Mouse (Mus musculus): ENCODE measurements at regions not wholly inside any gene's neighbourhood (a gene's known extent, or its start where the extent isn't known, plus 50 kb on each side); places are given as distances from the start of the nearest gene placed in this dataset.
A peak's percentile ranks its signal among the peaks of the same experiment; 100 is the strongest.

DNA sequence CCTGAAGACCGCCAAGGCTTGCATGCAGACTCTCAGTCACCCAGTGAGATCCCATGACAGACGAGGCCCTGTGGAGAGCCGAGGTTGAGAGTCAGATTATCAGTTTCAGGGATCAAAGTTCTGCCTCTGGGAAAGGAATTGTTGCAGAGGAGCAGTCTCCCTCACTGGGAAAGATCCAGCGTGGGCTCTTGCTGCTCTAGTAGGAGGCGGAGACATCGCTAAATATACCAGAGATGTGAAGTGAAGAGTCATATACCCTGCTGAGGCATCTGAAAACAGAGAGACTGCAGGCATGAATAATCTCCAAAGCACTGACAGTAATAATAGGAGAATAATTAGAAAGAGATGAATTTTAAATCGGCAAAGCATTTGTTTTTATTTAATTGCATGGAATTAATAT is 106.6 kb upstream of the Auts2 start:
- DNase-seq (ENCODE audit: low spot score): no peak

DNA sequence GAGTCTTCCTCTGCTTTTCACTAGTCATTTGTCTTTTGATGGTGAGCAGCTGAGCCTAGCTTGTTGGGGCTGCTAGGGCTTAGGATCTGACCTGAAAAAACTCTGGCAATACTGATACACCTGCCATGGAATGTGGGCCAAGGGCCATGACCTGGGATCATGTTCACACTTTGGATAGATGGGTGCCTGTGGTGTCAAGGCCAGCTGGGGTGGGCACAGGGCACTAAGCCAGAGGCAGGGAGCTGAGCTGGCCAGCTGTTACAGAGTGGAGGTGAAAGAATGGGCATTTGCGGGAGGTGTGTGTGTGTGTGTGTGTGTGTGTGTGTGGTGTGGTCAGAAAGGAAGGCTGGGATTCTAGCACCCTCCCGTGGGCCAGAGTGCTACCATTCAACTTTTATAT is 105.6 kb upstream of the Auts2 start:
- no peak for DNase-seq (ENCODE audit: low spot score)

DNA sequence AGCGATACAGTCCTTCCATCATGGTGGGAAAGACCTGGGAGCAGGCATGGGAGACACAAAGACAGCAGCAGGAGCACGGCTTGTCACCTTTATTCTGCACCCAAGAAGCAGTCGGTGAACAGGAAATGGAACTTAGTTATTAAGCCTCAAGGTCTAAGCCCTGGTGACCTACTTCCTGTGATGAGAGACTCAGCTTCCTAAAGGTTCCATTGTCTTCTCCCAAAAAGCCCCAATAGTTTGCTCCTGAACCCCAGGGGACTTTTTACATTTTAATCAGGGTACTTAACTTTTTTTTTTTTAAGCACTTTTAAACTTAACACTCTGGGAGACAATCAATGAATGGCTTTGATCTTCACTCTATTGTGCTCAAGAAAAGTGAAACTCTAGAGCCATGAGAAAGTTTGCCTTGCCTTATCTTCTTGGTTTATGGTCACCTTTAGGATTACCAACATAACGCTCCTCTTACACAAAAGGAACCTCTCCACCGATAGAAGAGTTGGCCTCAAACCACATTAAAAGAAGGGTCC is 101.6 kb upstream of the Auts2 start:
- DNase-seq (ENCODE audit: low spot score): no peak

DNA sequence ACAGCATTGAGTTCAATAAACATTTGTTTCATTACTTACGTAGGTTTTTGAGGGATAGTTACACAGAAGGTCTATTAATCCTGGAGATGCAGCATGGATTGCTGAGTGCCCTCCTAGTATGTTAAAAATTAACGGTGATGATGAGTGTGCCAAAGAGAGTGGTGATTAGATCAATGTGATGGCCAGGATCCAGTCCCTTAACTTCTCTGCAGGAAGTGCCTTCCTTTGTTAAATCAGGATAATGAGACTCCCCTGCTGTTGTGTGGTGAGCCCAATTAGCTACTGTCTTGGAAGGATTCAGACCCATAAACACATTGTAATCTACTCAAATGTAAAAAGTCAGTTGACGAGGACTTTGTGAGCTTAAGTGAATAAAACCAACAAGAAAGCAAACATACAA is 100.1 kb upstream of the Auts2 start:
- no peak for DNase-seq (ENCODE audit: low spot score)

DNA sequence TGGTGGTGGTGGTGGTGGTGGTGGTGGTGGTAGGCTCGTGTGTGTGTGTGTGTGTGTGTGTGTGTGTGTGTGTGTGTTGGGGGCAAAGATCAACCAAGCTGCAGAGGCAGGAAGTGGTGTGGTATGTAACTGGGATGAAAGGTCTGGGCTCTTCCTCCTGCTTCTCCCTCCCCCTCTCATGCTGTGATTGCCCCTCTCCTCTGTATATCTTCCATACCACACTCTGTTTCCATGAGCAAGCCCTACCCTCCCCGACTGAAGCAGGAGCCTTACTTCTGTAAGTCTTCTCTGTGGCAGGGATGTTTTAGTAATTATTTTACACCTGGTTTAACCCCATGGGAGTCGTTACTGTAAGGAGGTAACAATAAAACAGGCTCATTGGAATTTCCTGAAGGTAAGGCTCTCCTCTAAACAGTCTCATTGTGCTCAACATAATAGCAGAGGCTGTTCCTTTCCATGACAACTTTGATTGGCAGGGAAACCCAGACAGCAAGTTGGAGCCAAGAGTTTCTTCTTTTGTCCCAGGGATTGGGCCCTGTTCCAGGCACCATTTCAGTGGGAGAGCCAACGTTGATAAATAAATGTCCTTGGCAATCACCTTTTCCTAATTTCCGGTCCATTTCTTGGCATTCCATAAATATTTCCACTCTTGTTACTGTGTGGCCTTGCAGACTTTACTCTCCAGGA is 90.2 kb upstream of the Auts2 start:
- DNase-seq (ENCODE audit: low spot score): no peak

DNA sequence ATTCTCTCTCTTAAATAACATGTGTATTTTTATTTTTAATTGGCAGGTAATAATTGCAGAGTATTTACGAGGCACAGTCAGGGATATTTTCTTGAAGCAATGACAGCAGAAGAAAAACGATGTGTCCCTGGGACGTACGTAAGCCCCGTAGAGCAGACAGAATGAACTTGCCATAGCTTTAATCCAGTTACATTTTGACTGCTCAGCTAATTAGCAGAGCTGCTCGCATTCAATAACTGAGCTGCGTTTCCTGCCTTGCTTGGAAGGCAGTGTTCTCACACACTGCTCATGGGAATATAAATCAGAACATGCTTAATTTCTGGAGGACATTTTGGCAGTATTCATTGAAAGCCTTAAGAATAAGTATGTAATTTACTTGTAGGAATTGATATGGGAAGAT is 78.6 kb upstream of the Auts2 start:
- DNase-seq (ENCODE audit: low spot score): no peak

DNA sequence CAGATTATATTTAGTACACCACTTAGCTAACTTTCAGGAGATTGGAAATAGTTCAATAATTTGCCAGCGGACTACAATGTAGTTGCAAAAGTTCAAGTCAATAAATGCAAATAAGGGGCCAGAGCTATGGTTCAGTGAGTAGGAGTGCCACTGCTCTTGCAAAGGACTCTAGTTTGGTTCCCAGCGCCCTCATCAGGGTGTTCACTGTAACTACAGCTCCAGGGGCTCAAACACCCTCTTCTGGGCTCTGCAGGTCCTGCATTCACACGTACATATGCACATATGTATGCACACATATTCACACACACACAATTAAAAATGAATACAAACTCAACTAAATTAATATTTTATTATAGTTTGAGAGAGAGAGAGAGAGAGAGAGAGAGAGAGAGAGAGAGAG is 74.1 kb upstream of the Auts2 start:
- no peak for DNase-seq (ENCODE audit: low spot score)

DNA sequence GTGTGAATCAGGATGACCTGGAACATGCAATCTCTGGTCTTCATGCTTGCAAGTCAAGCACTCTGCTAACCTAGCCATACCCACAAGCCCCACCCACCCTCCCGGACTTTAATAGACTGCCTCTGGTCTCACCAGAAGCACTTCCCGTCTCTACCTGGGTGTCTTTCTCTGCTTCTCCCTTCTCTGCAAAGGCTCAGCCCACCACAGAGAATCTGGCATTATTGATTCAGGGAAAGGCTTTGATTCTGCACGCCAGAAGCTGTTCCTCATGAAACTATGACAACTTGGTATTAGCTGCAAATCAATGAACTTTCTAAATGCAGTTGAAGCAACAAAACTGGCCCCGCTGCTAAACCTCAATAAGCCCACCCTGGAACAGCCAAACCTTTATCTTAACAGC is 66.1 kb upstream of the Auts2 start:
- no peak for DNase-seq (ENCODE audit: low spot score)

DNA sequence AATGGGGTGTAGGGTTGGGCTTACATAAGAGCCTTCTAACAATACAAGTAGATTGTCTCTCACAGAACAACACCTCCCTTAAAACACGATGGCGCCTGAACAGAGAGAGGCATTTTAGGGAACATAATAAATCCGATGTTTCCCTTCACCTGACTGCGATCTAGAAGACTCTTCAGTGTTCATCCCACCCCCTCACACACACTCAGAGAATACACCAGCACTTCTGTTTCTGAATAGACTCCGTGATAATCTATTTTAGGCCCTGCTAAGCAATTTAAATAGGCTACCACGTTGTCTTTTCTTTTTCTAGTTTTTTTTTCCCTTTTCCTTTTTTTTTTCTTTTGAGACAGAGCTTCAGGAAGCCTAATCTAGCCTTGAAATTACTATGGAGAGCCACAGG is 63.1 kb upstream of the Auts2 start:
- DNase-seq (ENCODE audit: low spot score): no peak

DNA sequence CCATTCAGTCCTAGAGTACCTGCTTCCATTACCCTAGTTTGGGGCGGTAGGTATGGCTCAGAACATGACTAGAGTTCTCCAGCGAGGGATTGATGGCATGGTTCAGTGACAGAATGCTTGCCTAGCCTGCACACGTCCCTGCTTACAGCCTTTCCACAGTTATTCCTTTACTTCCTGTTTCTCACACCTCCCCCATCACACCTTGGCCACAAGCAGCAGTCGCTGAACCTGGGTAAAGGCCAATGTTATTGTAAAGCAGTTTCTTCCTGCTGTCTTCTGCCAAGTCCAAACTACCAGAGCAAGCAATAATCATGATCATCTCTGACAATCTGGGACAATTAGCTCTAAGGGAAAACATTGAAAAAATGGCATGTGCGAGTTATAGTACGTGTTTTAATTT is 51.7 kb upstream of the Auts2 start:
- peak; percentile 3 for DNase-seq (ENCODE audit: low spot score)

Data from urinary bladder, postnatal 14 days (tissue).